Mouse (Mus musculus) megakaryocyte, embryonic 14.5 days (primary cell): ENCODE data around the gene Pgam1.

ENCODE experiments used
- FLI1 ChIP-seq: IDR thresholded peaks from 2 replicates; pipeline ENCODE4 v1.6.1; 2012; ENCODE audit warnings: low read length, inconsistent platforms, mixed read lengths
- GATA1 ChIP-seq: IDR thresholded peaks from 3 replicates; pipeline ENCODE4 v1.6.1; 2012; ENCODE audit warnings: mixed read lengths, low read length, inconsistent platforms, borderline replicate concordance

- TF ChIP-seq GATA1 (no peak), FLI1 (no peak)
Measured at GRCm38 (mm10) chr19:41913774-41914591, 2.3 kb downstream of the Pgam1 start.
